Mouse (Mus musculus): ENCODE measurements at regions not wholly inside any gene's neighbourhood (a gene's known extent, or its start where the extent isn't known, plus 50 kb on each side); places are given as distances from the start of the nearest gene placed in this dataset.

DNA sequence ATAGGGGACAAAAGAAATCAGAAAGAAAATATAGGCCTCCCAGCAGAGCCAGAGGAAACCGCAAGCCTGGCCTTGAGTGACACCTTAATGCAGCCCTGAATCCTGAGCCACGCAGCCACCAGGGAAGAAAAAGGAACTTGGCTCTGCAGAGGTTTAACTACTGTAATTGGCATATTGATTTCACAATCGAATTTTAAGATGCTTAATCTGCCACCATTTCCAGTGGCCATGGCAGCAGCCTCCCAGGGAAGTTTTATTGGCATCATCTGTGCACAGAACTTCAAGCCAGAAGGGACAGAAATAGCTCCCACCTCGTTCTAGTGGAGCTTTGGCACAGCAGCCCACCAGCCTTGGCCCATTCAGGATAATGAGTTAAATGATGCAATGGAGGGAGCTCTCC is 117.1 kb upstream of the Hs6st1 start:
- TF ChIP-seq POLR2A (IDR thresholded peaks at IDR 0.05; ENCODE audit: low read depth, low read length), result no peak
- TF ChIP-seq CTCF (conservative IDR thresholded peaks at IDR 0.05; ENCODE audit: insufficient read depth, insufficient read length, low read depth, low read length), result no peak

Measured in kidney, adult 2 months (tissue).